1 mouse cellular context compared by ENCODE assay signal in the genomic region with DNA sequence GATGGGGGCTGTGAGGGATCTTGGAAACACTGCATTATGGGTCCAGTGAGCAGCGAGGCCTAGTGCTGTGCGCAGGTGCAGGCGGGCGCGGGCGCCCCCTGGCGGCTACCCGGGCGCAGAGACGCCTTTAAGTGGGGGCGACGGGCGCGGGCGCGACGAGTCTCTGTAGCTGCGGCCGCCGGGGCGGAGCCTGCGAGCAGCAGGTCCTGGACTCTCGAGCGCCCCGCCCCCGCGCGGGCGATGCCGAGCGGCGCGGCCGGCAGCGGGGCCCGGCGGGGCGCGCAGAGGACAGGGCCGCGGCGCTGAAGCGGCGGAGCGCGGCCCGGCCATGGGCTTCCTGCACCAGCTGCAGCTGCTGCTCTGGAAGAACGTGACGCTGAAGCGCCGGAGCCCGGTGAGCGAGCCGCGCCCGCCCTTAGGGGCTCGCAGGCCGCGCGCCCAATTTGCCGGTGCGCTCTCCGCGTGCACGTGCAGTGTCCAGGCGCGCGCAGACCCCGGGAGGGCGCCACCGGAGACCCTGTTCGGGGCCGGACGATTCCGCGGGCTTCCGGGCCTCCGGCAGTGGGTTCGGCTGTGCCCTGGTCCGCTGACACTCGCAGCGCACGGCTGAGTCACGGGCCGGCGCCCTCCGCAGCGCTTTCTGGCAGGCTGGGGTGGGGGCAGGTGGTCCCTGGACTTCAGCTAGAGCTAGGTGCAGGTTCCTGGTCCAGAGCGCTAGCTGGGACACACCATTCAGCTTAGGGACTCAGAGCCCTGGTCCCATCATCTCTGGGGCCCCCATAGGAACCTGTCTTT.
TF ChIP-seq lines count a peak whose summit lies in the region.

A gene (plus strand): TSS at position 262 of the 795 bp plus-strand sequence.

TF ChIP-seq in MEL, 35 proteins besides CTCF, POLR2A, EP300 and RAD21 (continued from another document):
- TF ChIP-seq BHLHE40 (IDR thresholded peaks at IDR 0.05; ENCODE audit: borderline replicate concordance, low read depth, low read length), result peak; percentile 57
